Mouse (Mus musculus) bone marrow macrophage, adult 2 months (primary cell): ENCODE measurements at regions not wholly inside any gene's neighbourhood (a gene's known extent, or its start where the extent isn't known, plus 50 kb on each side); places are given as distances from the start of the nearest gene placed in this dataset.

Source experiments
- CTCF ChIP-seq: IDR thresholded peaks from 2 replicates; pipeline ENCODE4 v1.5.1; 2012; ENCODE audit warnings: low read depth, mild to moderate bottlenecking, low read length, moderate library complexity
- POLR2A ChIP-seq: IDR thresholded peaks from 2 replicates; pipeline ENCODE4 v1.6.1; 2012; ENCODE audit warnings: mild to moderate bottlenecking, low read depth, low read length, borderline replicate concordance

DNA sequence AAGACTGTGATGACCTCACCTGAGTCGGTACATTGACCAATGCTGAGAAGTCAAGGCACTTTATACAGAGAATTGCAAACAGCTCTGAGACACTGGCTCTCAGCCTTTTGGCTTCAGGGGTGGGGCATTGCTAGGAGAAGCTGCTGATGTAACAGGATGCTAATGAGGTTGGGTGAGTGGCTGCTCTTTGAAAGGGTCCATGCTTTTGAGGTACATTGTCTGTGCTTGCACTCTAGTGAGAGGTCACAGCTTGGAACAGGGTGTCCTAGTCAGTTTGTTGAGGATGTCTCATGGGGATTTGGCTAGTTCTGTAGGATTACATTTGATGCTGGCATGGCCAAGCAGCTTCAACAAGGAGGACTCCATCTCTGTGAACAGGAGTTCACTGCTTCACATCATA lies 109.1 kb upstream of the Auts2 start:
- TF ChIP-seq CTCF: no peak
- no peak for TF ChIP-seq POLR2A
